Mouse (Mus musculus) mouse trophoblast stem cell (cell line): Measurements from ENCODE around the gene Arhgap15.

Experiments
- in situ Hi-C, 2 experiments: fragments of 300-500 bp; cut with MseI, MboI; formaldehyde crosslinking; loops; 2 replicates in 1 of 2; 3 replicates in 1 of 2; pipeline ENCODE4 v1.15.1; 2025

The Arhgap15 gene

DNA sequence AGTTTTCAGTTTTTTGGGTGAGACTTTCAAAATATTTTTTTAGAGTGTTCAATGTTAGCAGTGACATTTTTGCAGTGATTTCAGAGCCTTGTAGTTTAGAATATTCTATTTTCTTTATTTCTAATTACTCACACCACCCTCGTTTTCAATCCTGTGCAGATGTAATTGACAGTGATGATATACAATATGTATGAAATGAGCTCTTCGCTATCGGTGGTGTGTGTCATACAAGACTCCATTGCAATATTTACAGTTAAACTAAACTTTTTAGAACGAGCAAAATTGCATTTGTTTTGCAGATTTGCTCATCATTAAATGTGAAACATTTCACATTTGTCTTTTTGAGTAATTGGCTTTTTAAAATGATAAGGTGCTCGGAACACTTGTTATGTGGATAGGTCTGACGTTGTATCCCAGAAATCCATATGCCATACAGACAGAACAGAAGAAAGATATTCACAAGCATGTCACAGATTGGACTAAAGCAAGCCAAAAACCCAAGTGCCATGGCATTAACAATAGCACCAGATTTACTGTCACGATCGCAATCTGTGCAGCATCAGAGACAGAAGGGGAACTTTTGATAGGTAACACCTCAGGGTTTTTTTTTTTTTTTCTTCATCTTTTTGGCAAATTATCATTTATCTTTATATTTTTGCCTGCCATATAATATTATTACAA lies 280.6 kb downstream of the Arhgap15 start:
- in situ Hi-C loops, result no loop called here

- in situ Hi-C loops, result no loop called here
Observed at GRCm38 (mm10) chr2:44029865-44030264, 281.2 kb downstream of the Arhgap15 start.

DNA sequence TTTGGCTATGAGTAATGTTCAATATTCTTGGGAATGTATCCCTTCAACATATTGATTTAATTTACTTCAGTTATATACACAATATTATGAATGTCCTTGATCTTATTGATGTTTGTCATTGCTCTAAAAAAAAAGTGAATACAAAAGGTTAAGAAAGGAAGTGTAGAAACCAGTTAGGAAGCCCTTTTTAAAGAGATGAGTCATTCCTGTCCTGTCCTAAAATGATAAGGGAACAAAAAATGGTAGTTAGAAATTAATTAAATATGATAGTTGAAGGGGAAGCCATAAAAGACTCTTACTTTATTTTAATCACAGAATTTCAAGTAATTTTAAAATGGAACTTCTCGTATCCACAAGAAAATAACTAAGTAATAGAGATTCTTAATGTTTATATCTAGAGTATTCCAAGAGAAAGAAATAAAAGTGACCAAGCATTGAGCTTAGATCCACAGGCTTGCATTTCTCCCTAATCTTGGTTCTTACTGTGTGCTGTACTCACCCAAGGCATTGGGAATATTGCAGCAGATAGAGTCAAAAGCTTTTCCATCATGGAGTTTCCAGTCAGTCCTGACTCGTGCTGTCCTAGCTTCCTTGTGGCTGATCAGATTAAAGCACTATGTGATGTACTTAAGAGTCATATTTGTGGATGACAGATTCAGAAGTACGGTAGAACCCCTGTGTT lies 291.0 kb downstream of the Arhgap15 start:
- in situ Hi-C loops, result no loop called here

DNA sequence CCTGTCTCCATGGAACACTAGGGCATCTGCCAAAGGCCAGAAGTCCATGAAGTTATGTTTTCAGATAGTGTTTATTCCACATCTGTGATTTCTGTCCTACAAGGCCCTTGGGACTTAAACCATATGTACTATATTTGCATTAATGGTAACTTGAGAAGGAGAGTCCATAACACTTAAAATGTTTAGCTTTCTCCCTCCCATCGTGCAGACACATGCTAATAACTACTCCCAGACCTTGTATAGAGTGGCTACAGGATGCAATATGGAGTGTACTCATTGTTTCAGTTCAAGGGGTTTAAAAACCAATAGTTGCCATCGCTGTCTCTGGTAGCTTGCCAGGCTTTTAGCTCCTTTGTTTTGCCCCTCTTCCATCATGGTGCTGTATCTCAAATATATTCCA lies 295.5 kb downstream of the Arhgap15 start:
- in situ Hi-C loops, result no loop called here

DNA sequence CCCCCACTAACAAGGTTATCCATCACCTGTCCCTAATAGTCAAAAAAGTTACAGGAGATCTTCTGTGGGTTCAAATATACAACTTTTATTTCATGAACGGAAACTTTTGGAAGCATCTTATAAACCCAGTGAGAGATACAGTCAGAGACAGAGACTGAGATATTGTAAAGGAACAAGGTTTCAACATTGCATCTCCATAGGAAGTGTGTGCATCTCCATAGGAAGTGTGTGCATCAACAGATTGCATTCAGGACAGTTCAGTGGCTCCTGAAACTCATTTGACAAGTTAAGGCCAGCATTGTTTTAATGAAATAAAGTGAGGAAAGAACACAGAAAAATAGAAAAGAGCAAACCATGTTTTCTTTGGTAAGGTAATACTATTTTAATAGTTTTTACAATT lies 296.0 kb downstream of the Arhgap15 start:
- in situ Hi-C loops, result no loop called here

- in situ Hi-C loops, result no loop called here
Observed at GRCm38 (mm10) chr2:44045231-44045630, 296.6 kb downstream of the Arhgap15 start.

DNA sequence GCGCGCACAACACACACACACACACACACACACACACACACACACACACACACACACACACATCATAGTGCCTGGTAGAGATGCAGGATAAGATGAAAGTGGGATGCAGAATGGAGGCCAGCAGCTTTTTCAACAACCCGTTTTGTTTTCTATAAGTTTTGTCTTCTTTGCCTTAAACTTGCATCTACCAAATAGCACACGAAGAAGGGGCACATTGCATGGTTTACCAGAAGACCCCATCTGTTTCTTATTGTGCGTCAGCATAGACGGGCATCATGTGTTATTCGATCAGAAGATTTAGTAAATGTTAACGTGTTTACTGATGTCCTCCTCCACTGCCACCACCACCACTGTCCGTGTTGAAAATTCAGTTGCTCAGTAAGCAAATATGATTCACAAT lies 311.7 kb downstream of the Arhgap15 start:
- in situ Hi-C loops, result no loop called here

DNA sequence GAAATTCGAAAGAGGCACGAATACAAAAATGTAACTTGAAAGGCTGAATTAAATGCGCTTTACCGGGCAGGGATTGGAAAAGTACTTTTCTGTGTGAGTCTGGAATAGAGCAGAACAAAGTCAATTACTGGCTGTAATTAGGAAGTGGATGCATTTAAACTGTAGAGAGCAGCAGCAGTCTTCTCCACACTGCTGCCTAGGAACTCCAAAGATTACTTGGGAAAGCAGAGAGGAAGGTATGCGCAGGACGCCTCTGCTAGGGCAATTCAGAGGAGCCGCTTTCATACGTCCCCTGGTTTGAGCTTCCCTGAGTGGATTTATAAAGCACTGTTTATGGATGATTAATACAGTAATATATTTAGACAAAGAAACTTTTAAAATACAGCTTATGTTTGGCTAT lies 312.1 kb downstream of the Arhgap15 start:
- in situ Hi-C loops, result no loop called here

DNA sequence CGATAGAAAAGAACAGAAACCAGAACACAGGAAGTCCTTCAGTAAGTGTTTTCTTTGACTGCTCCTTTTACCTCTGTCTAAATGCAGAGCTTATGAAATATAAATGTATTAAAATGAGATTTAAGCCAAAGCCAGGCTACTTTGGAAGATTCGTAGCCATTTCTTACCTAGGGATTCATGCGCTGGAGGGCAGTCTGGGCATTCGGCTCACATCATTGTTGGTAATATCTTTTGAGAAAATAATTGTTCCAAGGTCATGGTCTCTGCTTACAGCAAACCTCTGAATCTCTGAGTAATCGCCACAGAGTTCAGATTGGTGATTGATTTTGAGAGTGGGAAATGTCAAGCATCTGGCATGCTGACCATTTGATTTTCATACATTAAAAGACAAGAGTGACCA lies 316.4 kb downstream of the Arhgap15 start:
- in situ Hi-C loops, result no loop called here

- in situ Hi-C loops, result no loop called here
Observed at GRCm38 (mm10) chr2:44068151-44068840, 319.7 kb downstream of the Arhgap15 start.

DNA sequence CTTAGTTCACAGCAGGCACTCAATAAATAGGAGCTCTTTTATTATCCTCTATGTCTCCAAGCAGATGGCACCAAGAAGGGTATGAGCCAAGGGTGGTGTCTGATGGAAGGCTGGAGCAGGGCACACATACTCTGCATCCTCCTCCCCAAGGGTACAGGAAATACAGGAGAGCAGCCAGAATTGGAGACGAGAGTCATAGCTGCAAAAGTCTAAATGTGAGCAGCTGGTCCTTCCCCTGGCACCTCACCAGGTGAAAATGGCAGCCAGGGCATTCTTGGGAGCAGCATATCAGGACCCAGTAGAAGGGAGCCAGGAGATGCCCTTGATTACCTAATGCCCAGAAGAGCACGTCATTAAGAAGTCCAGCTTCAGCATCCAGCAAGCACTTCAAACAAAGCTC lies 320.3 kb downstream of the Arhgap15 start:
- in situ Hi-C loops, result no loop called here

DNA sequence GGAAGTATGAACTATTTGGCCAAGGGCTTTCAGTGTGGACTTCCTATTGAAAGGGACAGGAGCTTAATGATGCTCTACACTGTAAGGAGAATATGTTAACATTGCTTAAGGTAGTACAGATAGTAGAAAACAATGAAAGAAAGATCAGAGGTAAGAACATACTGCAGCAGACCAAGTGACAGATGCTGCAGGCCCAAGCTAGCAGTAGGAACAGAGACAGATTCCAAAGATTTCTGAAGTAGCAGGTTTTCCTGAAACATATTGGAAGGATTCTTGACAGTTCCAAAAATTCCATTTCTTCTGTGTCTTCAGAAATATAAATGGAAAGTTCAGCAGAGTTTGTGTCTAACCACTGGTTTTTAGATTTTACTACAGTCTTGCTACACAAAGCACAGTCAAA lies 327.9 kb downstream of the Arhgap15 start:
- in situ Hi-C loops, result no loop called here

DNA sequence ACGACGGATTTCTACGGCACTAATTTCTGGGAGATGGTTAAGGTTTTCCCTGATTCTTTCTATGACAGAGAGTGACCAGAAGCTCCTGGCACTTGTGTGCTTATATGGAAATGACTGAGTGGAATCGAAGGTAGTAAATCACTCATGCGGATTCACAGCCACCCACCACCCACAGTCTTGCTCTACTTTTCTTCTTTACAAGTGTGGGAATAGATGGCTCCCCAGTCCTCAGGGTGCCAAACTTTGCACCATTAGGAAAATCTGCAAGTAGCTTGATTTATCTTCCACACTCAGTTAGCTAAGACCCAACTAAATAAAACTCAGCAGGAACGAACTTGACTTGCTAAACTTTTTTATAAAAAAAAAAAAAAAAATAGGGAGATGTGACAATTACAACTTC lies 331.9 kb downstream of the Arhgap15 start:
- in situ Hi-C loops, result no loop called here

- in situ Hi-C loops, result no loop called here
Observed at GRCm38 (mm10) chr2:44081241-44081640, 332.6 kb downstream of the Arhgap15 start.

- in situ Hi-C loops, result no loop called here
Observed at GRCm38 (mm10) chr2:44084471-44084870, 335.8 kb downstream of the Arhgap15 start.

GRCm38 (mm10) chr2:44086403-44087056 lies 337.9 kb downstream of the Arhgap15 start:
- in situ Hi-C loops, result no loop called here

DNA sequence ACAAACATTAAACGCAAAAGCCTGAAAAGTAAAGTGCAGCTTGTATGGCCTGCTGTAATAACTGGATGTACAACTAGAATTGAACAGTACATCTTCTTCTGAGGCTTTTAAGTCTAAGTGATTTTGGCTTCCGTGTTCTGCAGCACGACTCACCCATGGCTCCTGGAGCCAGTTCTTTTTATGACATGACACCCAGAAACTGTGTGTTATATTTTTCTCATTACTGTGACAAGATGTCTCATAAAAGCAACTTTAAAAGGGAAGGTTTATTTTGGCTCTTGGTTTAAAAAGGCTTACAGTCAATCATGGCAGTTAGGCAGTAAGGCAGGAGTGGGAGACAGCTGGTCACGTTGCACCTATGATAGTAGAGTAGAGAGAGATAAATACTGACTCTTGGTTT lies 349.9 kb downstream of the Arhgap15 start:
- in situ Hi-C loops, result no loop called here

DNA sequence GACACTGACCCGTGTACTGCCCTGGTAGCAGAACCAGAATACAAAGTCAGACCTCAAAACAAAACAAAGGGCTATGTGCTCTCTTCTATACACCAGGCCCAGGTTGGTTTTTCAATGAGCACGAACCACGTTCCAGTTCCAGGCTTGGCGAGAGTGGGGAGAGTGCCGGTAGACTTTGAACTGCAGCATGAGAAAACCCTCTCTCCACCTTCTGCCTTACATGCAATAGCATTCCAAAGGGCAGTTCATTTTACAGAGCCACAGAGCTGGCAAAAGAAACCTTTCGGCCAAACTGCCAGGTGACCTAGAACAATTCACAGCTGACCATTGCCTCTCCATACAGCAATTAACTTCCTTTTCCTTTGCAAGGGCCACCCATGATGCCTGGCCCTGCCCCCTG lies 353.7 kb downstream of the Arhgap15 start:
- in situ Hi-C loops, result no loop called here

- in situ Hi-C loops, result no loop called here
Observed at GRCm38 (mm10) chr2:44103321-44103720, 354.7 kb downstream of the Arhgap15 start.

- in situ Hi-C loops, result no loop called here
Observed at GRCm38 (mm10) chr2:44103742-44104141, 355.1 kb downstream of the Arhgap15 start.

GRCm38 (mm10) chr2:44104282-44105197 lies 355.9 kb downstream of the Arhgap15 start:
- in situ Hi-C loops, result no loop called here
